Mouse (Mus musculus) activated CD4-positive, CD25-positive, alpha-beta regulatory T cell, adult 9 weeks (primary cell): ENCODE data around the gene Fam208a. TPM values are rescaled to one million over a fixed set of nuclear protein-coding genes. Genes with fewer than 3 reads are reported as not detected.

Experiments
- polyA plus RNA-seq: library from polyadenylated mRNA; unstranded; fragments of 100-300 nt; shearing (Covaris generic); gene quantifications from one replicate; pipeline ENCODE4 v1.2.1, GENCODE M21; 2017

Fam208a gene
- 16.3 TPM for polyA plus RNA-seq

DNA sequence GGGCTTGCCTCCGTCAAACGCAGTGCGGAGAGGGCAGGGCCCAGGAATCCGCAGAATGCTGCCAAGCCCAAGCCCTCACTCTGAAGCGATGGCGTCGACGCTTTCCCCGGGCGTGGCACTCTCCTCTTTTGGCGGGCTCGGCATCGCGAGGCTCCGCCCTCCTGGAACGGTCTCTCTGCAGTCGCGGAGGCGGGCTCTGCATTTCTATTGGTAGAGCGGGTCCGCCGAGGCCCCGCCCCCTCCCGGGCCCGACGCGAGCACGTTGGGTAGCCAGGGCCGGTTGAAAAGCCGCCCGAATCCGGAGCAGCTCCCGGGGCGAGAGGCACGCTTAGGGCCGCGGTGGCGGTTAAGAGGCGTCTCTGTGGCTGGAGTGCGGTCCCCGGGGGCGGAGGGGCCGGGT is at the start of gene Fam208a:
TSS of gene Fam208a (plus strand) at position 262 of the 400 bp plus-strand sequence.

DNA sequence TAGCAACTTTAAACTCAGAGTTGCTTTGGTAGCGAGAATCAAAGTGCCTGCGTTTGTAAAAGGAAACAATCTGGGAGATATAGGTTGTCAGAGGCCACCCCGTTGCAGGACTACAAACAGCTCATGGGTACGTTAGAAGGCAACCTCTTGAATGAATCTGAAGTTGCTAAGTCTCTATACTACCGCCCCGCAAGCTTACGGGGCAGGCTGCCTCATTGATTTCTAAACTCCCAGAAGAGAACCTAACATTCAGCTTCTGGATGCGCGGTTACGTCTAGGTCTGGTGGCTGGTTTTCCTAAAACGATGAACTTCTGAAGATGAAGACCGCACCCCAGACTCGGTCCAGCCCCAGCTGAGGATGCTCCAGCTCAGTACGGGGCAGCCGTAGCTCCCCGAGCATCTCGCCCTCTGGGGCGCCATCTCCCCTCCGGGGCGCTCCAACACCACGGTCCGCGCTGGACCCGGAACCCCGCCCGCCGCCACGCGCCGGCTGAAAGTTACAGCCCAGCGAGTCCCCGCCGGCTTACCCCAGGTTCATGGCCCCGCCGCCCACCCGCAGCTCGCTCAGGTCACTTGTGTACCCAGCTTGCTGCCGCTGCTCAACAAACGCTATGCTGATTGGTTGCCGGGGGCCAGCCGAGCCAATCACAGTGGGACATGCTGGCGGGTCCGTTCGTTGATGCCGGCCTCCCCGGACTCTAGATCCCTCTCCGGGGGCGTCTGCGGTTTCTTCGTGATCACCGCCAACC is 79.4 kb downstream of the Fam208a start, which contains the start of gene Ccdc66:
TSS of gene Ccdc66 (minus strand) at position 567 of the 750 bp plus-strand sequence.

Other genes with a start within 250 kb of the Fam208a start
- 23.8 TPM for gene Ccdc66, start 79.6 kb downstream of the Fam208a start, polyA plus RNA-seq
- not detected for gene Erc2, start 193.6 kb downstream of the Fam208a start, polyA plus RNA-seq